Mouse (Mus musculus) E14TG2a.4 (cell line): ENCODE data around the gene Gp6.

ENCODE experiments used
- CTCF ChIP-seq: conservative IDR thresholded peaks from 2 replicates; pipeline ENCODE4 v1.5.1; 2014; ENCODE audit warnings: low read length
- NANOG ChIP-seq: IDR thresholded peaks from 2 replicates; pipeline ENCODE4 v1.6.1; 2014; ENCODE audit warnings: borderline replicate concordance, low read length, mixed read lengths
- POU5F1 ChIP-seq: IDR thresholded peaks from 2 replicates; pipeline ENCODE4 v1.6.1; 2014; ENCODE audit warnings: low read length, borderline replicate concordance

DNA sequence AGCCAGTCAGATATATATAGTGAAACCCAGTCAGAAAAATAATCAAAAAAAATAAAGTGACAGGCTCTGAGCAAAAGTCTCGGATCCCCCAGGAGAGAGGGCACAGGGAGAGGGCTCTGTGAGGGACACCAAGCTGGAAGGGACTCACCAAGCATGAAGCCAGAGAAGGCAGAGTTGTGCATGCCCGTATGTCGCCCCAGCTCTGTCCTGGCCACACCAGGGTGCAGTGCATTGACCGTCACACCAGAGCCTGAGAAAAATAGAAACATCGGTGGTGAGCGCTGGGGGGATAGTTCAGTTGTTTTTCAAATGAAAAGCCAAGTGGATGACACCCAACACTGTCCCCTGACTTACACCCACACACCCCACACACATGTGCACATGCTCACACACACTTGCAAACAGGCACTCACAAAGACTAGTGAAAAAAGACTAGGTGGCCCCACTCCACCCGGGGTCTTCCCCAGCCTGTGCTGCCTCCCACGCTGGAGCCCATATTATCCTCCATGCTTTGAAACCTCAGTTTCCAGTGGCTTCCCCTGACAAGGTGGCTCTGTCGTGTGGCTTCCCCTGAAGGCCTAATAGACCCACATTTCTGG lies 32.8 kb upstream of the Gp6 start:
- TF ChIP-seq CTCF: no peak
- no peak for TF ChIP-seq NANOG
- TF ChIP-seq POU5F1: no peak
